Mouse (Mus musculus): Measurements from ENCODE around the gene Mmp28.

- TF ChIP-seq CTCF (IDR thresholded peaks at IDR 0.05; ENCODE audit: extremely low read depth, insufficient read length, insufficient replicate concordance, low read depth, low read length) (no peak), POLR2A (IDR thresholded peaks at IDR 0.05; ENCODE audit: low read depth, low read length) (no peak)
These were observed 12.3 kb downstream of the Mmp28 start for GRCm38 (mm10) chr11:83450550-83450949.
